Mouse (Mus musculus): ENCODE data around the gene Gm1043. TPM values are rescaled to one million over a fixed set of nuclear protein-coding genes. Genes with fewer than 3 reads are reported as not detected.

Gene Gm1043
- polyA plus RNA-seq, 1 experiment from 2014 or later, result not detected

DNA sequence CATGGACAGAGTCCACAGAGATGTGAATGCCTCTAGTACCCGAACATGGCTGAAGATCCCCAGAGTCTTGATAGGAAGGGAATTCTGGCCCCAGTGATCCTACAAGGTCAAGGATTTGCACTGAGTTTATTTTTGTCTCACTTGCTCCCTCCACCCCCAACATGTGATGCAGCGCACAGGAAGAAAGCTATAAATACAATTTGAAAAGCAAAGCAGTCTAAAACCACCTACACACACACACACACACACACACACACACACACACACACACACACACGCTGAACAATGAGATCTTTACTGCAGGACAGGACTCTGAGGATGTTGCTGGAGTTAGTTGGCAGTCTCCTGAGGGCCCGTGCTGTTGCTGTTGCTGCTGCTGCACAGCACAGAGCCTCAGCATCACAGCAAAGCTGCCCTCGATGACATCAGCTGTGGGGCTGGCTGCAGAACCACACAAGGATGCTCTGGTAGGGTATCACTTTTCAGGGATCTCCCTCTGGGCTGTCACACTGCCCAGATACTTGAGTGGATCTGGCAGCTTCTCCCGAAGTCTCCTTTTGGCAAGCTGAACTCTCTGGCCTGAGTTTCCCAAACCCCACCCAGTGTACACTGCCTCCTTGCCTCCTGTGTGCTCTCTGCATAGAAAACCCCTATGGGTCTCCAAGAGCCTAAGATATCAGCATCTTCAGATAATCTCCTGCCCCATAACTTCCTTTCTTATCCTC, 142.9 kb downstream of the Gm1043 start:
- Histone ChIP-seq H3K4me1 (replicated peaks) (no peaks in the 10 kb centered on the region), H3K36me3 (no peaks in the 10 kb centered on the region), H3K27ac (no peak overlapping the region), H3K4me2 (no peak overlapping the region), H3K9me3 (no peaks in the 10 kb centered on the region), H3K27me3 (peaks cover 28% of the 10 kb centered on the region; the same call in 1 of the 2 replicates), H3K9ac (replicated peaks) (no peak overlapping the region), H3K4me3 (replicated peaks) (no peak overlapping the region)
- ATAC-seq (ENCODE audit: insufficient number of reproducible peaks, insufficient read depth, low FRiP score, low TSS enrichment, low read depth), result no peak
- 73% methylated on average over 6 of the region's 6 CpGs for WGBS

- Histone ChIP-seq H3K4me2 (no peak overlapping the region), H3K4me3 (replicated peaks) (no peak overlapping the region), H3K9ac (replicated peaks) (no peak overlapping the region), H3K27me3 (peaks cover 34% of the 10 kb centered on the region), H3K36me3 (no peaks in the 10 kb centered on the region), H3K27ac (no peak overlapping the region), H3K9me3 (no peaks in the 10 kb centered on the region), H3K4me1 (replicated peaks) (no peaks in the 10 kb centered on the region)
- ATAC-seq (ENCODE audit: insufficient number of reproducible peaks, insufficient read depth, low FRiP score, low TSS enrichment, low read depth), result no peak
- WGBS, result 72% methylated on average over 7 of the region's 7 CpGs
Measured at GRCm38 (mm10) chr5:37228894-37229293, 143.7 kb downstream of the Gm1043 start.

- no peak overlapping the region for H3K4me2 ChIP-seq
- H3K9me3 ChIP-seq, result no peaks in the 10 kb centered on the region
- H3K9ac ChIP-seq (replicated peaks), result no peak overlapping the region
- no peak for ATAC-seq (ENCODE audit: insufficient number of reproducible peaks, insufficient read depth, low FRiP score, low TSS enrichment, low read depth)
- no peaks in the 10 kb centered on the region for H3K36me3 ChIP-seq
- no peak overlapping the region for H3K4me3 ChIP-seq (replicated peaks)
- H3K27ac ChIP-seq, result no peak overlapping the region
- no peaks in the 10 kb centered on the region for H3K4me1 ChIP-seq (replicated peaks)
- WGBS, result 51% methylated on average over 9 of the region's 9 CpGs
- peaks cover 57% of the 10 kb centered on the region for H3K27me3 ChIP-seq
Measured at GRCm38 (mm10) chr5:37233010-37233557, 147.9 kb downstream of the Gm1043 start.

GRCm38 (mm10) chr5:37238654-37239053, 153.5 kb downstream of the Gm1043 start:
- 28% methylated on average over 2 of the region's 2 CpGs for WGBS
- ATAC-seq (ENCODE audit: insufficient number of reproducible peaks, insufficient read depth, low FRiP score, low TSS enrichment, low read depth), result no peak
- no peak overlapping the region for H3K4me2 ChIP-seq
- H3K4me1 ChIP-seq (replicated peaks), result peaks cover 13% of the 10 kb centered on the region
- H3K9me3 ChIP-seq, result no peaks in the 10 kb centered on the region
- no peaks in the 10 kb centered on the region for H3K36me3 ChIP-seq
- H3K9ac ChIP-seq (replicated peaks), result no peak overlapping the region
- H3K27ac ChIP-seq, result no peak overlapping the region
- H3K27me3 ChIP-seq, result peaks cover 71% of the 10 kb centered on the region
- no peak overlapping the region for H3K4me3 ChIP-seq (replicated peaks)

GRCm38 (mm10) chr5:37240550-37240949, 155.4 kb downstream of the Gm1043 start:
- no peak overlapping the region for H3K27ac ChIP-seq
- H3K4me3 ChIP-seq (replicated peaks), result no peak overlapping the region
- WGBS, result 4% methylated on average over 5 of the region's 5 CpGs
- no peak overlapping the region for H3K4me2 ChIP-seq
- no peaks in the 10 kb centered on the region for H3K9me3 ChIP-seq
- ATAC-seq (ENCODE audit: insufficient number of reproducible peaks, insufficient read depth, low FRiP score, low TSS enrichment, low read depth), result no peak
- H3K4me1 ChIP-seq (replicated peaks), result peaks cover 32% of the 10 kb centered on the region
- H3K27me3 ChIP-seq, result peaks cover 78% of the 10 kb centered on the region
- H3K36me3 ChIP-seq, result no peaks in the 10 kb centered on the region
- H3K9ac ChIP-seq (replicated peaks), result no peak overlapping the region

DNA sequence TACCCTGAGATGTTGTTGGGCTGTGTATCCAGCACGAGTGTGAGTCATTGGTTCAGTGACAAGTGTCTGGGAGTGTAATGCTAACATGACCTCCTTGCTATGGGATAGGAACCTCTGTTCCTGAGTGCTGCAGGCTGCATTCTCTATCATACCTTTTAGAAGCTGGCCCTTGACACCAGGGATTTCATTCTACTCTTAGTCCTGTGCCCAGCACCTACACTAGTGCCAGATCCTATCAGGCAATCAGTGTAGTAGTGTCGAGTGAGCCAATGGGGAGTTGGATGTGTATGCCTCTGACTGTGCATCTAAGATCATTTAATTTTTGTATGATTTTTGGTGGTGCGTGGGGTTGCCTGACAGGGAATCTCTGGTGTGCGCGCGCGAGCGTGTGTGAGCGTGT, 156.1 kb downstream of the Gm1043 start:
- H3K9me3 ChIP-seq, result no peaks in the 10 kb centered on the region
- H3K27ac ChIP-seq, result no peak overlapping the region
- no peak for ATAC-seq (ENCODE audit: insufficient number of reproducible peaks, insufficient read depth, low FRiP score, low TSS enrichment, low read depth)
- H3K4me2 ChIP-seq, result peak overlapping the region; percentile 81
- peaks cover 82% of the 10 kb centered on the region for H3K27me3 ChIP-seq
- 18% methylated on average over 9 of the region's 9 CpGs for WGBS
- H3K4me1 ChIP-seq (replicated peaks), result peaks cover 39% of the 10 kb centered on the region
- H3K4me3 ChIP-seq (replicated peaks), result peak overlapping the region; percentile 46
- no peaks in the 10 kb centered on the region for H3K36me3 ChIP-seq
- H3K9ac ChIP-seq (replicated peaks), result no peak overlapping the region

GRCm38 (mm10) chr5:37241651-37242151, 156.5 kb downstream of the Gm1043 start, which contains the start of gene Crmp1:
Gene Crmp1, plus strand, starts transcription at chr5:37241940.
- Histone ChIP-seq H3K27me3 (peaks cover 83% of the 10 kb centered on the region), H3K27ac (no peak within 1 kb of the TSS)
- peak; percentile 37; the same call in 1 of the 2 replicates for ATAC-seq (ENCODE audit: insufficient number of reproducible peaks, insufficient read depth, low FRiP score, low TSS enrichment, low read depth)

DNA sequence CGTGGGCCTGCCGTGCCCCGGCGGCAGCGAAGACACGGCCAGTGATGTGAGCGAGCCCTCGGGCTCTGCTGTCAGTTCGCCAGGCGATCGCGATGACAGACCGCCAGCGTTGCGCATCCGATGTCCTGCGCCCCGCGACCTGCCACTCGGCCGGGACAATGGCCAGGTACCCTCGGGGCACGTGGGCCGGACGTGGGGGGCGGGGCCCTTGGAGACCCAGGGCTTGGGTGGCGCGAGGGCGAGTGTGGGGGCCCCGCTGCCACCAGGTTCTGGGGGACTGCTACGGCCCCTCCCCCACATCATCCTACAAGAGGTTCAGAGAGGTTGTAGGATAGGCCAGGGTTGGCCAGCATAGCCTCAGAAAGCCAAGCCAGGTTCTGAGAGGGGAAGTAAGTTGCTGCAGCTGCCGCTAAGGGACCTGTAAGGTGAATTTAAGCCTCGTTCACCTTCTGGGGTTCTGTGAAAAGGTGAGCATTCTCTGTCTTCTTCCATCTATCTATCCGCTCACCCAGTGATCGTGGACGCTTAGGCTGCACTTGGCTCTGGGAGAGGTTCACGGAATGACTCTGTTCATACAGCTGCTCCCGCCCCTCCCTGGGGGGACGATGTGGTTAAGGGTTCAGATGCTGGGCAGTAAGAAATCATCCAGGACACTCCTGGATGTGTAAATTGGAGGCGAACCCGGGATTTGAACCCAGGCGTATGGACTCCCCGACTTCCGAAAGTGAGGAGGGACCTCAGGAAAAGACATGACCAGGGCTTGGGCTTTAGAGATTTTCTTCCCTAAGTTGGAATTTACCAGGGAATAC, 157.4 kb downstream of the Gm1043 start:
- H3K27ac ChIP-seq, result no peak overlapping the region
- H3K4me3 ChIP-seq (replicated peaks), result peak overlapping the region; percentile 46
- peaks cover 45% of the 10 kb centered on the region for H3K4me1 ChIP-seq (replicated peaks)
- H3K27me3 ChIP-seq, result peaks cover 86% of the 10 kb centered on the region
- H3K9ac ChIP-seq (replicated peaks), result no peak overlapping the region
- H3K36me3 ChIP-seq, result no peaks in the 10 kb centered on the region
- H3K9me3 ChIP-seq, result no peaks in the 10 kb centered on the region
- H3K4me2 ChIP-seq, result peak overlapping the region; percentile 81
- WGBS, result 10% methylated on average over 40 of the region's 44 CpGs
- no peak for ATAC-seq (ENCODE audit: insufficient number of reproducible peaks, insufficient read depth, low FRiP score, low TSS enrichment, low read depth)

More at GRCm38 (mm10) chr5:37241651-37242151, 156.5 kb downstream of the Gm1043 start, which contains the start of gene Crmp1:
- Histone ChIP-seq H3K9ac (replicated peaks) (no peak within 1 kb of the TSS), H3K4me1 (replicated peaks) (peaks cover 44% of the 10 kb centered on the region), H3K4me3 (replicated peaks) (peak within 1 kb of the TSS; percentile 46), H3K9me3 (no peaks in the 10 kb centered on the region), H3K36me3 (no peaks in the 10 kb centered on the region), H3K4me2 (peak within 1 kb of the TSS; percentile 81)
- 1% methylated on average over 52 of the region's 56 CpGs for WGBS

DNA sequence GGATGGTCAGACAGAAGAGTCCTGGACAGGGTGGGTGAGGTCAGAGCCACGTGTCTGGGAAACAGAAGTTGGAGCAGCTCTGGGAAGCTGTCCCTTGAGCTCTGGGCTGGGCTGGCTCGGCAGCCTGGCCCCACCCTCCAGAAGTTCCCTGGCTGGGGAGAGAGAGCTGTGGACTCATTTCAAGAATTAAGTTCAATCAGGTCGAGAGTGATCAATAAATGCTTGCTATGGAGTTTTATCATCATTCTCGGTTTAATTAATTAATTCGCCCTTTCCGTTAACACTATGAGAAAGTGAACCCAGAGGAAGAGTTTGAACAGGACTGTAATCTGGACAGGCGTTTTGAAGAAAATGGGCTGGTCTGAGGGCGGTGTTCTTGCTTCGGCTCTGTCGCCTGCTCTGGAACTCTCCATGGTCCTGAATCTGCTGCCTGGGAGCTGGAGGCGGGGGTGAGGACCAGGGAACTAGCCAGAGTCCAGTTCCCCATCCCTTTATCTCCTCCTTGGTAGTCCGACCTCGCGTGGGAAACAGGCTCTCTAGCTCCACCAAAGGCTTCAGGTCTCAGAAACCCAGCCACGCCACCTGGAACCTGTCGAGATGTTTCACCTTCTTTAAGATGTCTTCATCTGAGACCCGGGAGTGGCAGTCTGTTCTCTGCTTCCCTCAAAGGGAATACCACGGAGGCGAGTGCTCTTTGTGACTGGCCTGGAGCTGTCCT, 158.2 kb downstream of the Gm1043 start:
- Histone ChIP-seq H3K4me1 (replicated peaks) (peaks cover 45% of the 10 kb centered on the region), H3K9ac (replicated peaks) (no peak overlapping the region), H3K4me3 (replicated peaks) (no peak overlapping the region), H3K9me3 (no peaks in the 10 kb centered on the region), H3K27me3 (peaks cover 84% of the 10 kb centered on the region), H3K4me2 (no peak overlapping the region), H3K36me3 (no peaks in the 10 kb centered on the region), H3K27ac (no peak overlapping the region)
- ATAC-seq (ENCODE audit: insufficient number of reproducible peaks, insufficient read depth, low FRiP score, low TSS enrichment, low read depth), result no peak
- 1% methylated on average over 19 of the region's 19 CpGs for WGBS

DNA sequence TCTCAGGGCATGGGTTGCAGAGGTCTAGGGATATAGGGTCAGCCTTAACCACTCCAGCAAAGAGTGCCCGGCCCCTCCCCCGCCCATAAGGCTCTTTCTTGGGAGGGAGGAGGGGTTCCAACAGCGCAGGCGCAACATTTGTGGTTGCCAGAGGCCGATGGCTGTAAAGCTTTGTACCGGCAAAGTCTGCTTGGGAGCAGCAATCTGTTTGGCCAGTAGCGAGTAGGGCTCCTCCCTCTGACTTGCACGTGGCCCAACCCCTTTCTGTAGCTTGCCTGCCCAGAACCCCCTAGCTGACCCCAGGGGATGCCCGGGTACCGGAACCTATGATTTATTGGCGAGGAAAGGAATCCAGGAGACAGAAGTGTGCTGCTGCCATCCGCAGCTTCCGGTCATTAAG, 159.0 kb downstream of the Gm1043 start:
- Histone ChIP-seq H3K27ac (no peak overlapping the region), H3K27me3 (peaks cover 84% of the 10 kb centered on the region), H3K9me3 (no peaks in the 10 kb centered on the region), H3K4me2 (peak overlapping the region; percentile 33), H3K9ac (replicated peaks) (no peak overlapping the region), H3K4me1 (replicated peaks) (peaks cover 45% of the 10 kb centered on the region), H3K4me3 (replicated peaks) (no peak overlapping the region), H3K36me3 (no peaks in the 10 kb centered on the region)
- ATAC-seq (ENCODE audit: insufficient number of reproducible peaks, insufficient read depth, low FRiP score, low TSS enrichment, low read depth), result no peak
- under 1% methylated on average over 13 of the region's 13 CpGs for WGBS
